Mouse (Mus musculus) liver, embryonic 14.5 days (tissue): Measurements from ENCODE around the gene Aoc1.

ENCODE experiments used
- CTCF ChIP-seq: IDR thresholded peaks from 2 replicates; pipeline ENCODE4 v1.5.1; 2016; ENCODE audit warnings: antibody characterized with exemption, low read depth, control low read depth
- EP300 ChIP-seq: IDR thresholded peaks from 2 replicates; pipeline ENCODE4 v1.6.1; 2016; ENCODE audit warnings: antibody characterized with exemption, low read depth

DNA sequence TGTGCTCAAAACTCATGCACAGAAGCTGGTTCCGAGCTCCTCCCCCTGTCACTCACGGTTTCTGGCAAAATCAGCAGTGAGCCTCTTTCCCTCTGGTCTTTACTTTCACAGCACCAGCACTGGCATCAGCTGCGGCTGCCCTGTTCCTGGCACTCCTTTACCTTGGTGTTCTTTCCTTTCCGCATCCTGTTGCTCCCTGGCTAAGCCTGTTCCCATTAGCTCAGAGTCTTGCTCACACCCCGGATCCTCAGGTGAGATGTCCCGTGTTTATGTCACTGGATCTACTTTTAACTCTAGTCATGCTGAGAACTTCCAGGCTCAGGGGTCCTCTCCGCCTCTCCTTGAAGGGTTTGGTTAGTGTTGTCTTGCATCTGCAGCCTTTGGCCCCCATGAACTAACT, 35.2 kb upstream of the Aoc1 start:
- TF ChIP-seq CTCF, result no peak
- TF ChIP-seq EP300, result no peak
